Mouse (Mus musculus) heart, postnatal 4 days (tissue): ENCODE data around the gene Cenpe. TPM values are rescaled to one million over a fixed set of nuclear protein-coding genes. Genes with fewer than 3 reads are reported as not detected.

Source experiments
- DNase-seq: peaks from one replicate; pipeline ENCODE4 v3.0.0; 2021
- total RNA-seq, 2 experiments: library from RNA; stranded (reverse); gene quantifications; 2 replicates each; pipeline ENCODE4 v1.2.3; 2021

Gene Cenpe
- total RNA-seq, 2 experiments from 2014 or later: 20.4 to 22.6 TPM

DNA sequence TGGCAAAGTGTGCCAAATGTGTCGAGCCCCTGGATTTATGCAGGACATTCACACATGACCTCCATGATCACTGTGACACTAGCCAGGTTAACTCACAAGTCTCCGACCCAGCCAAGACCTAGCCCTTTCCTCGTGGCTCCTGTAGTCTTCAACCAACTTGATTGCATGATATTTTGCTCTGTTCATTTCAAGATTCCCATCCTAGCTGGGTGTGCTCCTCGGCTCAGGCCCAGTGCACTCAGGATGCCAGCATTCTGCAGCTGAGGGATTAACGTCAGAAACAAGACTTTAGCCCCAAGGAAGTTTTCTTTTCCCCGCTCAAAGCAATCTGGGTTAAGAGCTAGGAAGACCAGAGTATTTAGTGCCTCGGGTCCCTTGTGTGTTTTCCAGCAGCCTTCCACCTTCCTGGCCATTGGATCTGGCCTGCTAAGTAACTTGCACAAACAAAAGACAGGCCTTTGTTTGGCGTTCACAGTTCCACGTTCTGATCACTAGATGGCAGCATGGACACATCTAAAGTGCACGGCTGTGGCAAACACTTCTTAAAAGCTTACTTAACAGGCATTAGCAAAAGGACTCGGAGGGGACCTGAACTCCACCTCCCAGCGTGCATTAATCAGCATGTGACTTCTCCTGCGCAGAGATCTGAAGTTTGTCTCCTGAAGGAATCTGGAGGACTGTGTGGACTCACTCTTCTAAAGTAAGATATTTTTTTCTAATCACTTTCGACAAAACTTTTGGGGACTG lies 68.5 kb downstream of the Cenpe start, which contains the start of gene Bdh2:
TSS of gene Bdh2 (plus strand) at position 553 of the 747 bp plus-strand sequence.
- peak; percentile 86 for DNase-seq

DNA sequence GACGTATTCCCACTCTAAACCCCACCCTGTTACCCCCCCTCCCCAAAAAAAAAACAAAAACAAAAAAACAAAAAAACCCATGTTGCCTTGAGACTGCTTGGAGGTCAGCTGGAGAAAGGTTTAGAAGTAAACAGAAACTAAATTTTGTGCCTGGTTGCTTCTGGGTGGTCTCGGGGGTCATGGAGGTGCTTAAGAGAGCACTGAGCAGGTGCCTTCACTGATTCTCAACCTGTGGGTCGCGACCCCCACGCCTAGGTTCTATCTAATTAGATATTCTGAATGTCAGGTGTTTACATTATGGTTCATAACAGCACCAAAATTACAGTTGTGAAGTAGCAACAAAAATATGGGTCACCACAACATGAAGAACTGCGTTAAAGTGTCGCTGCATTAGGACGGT lies 69.4 kb downstream of the Cenpe start:
- no peak for DNase-seq

DNA sequence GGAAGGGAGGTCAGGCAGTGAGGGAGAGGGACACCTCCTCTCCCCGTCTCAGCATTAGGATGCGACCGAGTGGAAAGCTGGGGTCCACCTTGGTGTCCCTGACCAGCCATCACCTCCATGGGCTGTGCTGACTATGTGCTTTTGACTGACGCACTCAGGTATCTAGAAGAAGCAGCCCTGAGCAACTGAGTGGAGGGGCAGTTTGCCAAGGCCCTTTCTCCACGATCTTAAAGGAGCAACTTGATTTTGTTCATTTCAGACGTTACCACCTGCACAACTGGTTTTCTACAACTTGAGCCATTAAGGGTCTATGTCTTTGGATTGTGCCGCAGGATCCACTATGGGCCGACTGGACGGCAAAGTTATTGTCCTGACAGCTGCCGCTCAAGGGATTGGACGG lies 72.9 kb downstream of the Cenpe start:
- DNase-seq: no peak

DNA sequence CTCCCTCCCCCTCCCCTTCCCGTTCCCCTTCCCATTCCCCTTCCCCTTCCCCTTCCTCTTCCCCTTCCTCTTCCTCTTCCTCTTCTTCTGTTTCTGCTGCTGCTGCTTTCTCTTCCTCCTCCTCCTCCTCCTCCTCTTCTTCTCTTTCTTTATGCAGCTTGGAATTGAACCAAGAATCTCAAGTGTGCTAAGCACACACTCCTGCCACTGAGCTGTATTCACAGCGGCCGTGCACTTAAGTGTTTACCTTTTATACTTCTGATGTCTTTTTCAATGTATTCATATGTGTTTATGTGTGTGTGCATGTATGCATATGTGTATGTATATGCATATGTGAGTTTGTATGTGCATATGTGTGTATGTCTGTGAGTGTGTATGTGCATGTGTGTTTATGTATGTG lies 73.5 kb downstream of the Cenpe start:
- DNase-seq: no peak

DNA sequence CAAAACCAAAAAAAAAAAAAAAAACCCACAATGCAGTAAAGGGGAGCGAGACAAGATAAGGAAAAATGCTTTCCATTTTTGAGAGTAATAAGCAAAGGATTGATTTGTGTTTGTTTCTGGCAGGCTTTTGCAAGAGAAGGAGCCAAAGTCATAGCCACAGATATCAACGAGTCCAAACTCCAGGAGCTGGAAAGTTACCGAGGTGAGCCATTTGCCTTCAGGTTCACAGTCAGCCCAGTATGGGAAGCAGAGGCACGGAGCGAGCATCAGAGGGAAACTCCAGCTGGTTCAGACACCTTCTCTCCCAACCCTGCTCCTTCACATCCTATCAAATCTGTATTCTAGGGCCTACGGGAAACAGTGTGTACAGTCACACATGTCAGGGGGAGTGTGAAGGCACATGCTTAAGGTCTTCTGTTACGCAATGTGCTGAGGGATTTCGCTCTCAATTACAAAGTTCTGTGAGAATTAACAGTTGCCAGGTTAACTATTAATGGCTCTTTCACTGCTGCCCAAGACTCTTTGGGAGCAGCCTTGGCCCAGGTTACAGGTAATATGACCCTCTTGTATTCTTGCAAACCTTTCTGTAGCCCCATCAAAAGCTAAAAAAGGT lies 75.9 kb downstream of the Cenpe start:
- no peak for DNase-seq

DNA sequence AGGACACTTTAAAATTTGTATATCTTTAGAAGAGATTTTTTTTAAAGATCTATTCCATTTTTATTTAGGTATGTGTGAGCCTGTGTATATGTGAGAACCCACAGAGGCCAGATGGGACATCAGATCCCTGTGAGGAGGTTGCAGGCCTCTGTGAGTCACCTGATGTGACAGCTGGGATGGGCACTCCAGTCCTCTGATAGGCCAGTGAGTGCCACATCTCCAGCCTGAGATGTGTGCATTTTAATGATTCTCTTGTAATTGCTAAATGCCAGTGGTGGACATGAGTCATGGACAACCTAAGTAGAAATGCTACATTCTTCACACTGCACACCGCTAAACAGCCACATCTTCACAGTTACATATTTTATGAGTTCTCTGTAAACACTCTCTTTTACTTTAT lies 76.8 kb downstream of the Cenpe start:
- DNase-seq: no peak

DNA sequence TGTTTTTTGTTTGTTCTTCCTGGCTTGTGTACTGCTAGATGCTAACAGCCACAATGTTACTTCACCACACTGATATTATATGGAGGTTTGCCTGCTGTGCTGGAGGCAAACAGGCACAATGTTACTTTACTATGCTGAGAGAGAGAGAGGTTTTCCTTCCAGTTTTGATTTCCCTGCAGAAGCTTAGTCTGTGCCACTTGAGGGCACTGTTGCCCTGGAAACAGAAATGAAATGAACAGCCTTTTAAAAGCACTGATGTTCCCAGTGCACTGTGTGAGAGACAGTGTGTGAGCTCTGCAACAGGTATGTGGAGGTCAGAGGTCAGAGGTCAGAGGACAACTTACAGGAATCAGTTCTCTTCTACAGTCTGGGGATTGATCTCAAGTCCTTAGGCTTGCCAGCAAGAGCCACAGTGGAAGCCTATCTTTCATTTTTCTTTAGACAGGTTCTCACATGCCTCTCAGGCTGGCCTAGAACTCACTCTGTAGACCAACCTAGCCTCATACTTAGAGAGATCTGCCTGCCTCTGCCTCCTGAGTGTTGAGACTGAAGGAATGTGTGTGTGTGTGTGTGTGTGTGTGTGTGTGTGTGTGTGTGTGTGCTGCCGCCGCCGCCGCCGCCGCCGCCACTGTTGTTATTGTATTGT lies 78.0 kb downstream of the Cenpe start:
- peak; percentile 59 for DNase-seq

DNA sequence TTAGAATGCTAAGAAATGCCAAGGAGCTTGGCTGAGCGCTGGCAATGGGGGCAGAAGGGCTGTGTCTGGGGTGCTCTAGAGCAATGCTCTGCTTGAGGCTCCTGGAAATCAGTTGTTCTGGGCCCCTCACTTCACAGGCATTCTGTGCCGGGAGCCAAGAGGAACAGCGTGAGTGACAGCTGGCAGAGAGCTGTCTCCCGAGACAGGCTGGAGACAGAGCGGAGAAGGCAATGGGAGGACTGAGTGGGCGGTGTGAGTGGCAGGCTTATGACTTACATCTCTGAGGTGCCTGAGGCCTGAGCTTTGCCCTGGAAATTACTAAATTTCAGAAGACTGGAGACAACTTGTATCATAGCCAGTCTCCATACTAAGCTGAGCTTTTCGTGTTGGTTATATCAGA lies 81.4 kb downstream of the Cenpe start:
- DNase-seq: peak; percentile 25

DNA sequence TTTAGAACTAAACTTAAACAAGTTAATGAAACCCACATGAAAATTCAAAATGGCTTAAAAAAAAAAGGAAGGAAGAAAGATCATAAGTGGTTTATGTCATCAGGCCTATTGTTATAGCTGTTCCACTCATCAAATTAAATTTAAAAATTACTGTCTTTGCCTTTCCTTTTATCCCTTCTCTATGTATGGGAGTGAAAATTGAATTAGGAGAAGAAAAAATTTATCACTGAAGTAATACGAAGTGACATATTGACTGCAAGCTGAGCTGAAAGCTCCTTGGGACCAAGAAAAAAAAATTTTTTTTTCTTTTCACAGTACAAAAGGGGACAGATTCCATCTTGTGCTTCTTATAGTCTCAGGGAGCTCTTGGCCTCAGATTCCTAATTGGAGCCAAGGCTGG lies 83.2 kb downstream of the Cenpe start:
- DNase-seq: no peak

DNA sequence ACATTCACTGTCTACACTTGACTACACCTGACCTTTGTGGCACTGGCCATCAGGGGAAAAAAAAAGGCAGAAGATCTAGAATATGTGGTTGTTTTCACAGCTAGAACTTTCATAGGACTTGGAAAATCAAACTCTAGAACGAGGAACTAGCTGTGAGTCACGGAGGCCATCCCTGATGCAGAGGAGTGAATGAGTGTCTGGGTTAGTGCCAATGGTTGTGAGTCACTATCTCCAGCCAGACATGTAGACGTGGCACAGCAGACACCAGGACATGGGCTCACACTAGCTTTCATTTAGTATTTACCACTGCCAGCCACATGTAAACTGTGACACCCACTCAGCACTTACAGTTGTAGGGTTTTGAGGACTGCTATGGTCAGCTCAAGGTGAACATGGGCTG lies 86.2 kb downstream of the Cenpe start:
- DNase-seq: peak; percentile 19

DNA sequence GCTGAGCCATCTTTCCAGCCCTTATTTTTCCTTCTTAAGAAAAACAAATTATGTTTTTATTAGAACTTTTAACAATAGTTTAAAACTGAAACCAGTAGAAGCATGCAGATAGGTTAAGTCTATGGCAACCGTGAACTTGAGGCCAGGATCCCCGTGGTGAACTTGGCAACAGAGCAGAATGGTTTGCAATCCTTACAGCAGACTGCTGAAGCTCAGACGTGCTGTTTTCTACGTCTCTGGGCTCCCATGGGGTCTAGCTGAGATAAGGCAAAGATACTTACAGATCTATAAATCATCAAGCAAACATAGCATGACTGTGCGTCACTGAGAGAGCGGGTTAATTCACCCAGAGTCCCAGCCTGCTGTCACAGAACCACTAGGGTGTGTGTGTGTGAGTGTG lies 87.7 kb downstream of the Cenpe start:
- no peak for DNase-seq

DNA sequence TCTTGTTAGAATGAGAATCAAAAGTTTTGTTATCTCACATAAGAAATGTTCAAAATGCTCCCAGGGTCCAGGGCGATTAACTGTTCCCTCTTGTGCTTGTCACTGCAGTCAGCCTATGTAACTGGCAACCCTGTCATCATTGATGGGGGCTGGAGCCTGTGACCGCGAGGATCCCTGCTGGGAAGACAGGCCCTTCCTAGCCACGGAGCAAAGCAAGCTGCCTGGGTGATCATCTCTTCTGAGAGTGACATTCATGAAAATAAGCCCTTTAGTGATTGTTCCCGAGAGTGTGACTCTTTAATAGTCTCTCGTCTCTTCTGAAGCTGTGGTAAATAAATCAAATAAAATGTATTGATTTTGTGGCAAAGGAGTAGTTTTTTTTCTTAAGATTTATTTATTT lies 91.7 kb downstream of the Cenpe start:
- DNase-seq: no peak

DNA sequence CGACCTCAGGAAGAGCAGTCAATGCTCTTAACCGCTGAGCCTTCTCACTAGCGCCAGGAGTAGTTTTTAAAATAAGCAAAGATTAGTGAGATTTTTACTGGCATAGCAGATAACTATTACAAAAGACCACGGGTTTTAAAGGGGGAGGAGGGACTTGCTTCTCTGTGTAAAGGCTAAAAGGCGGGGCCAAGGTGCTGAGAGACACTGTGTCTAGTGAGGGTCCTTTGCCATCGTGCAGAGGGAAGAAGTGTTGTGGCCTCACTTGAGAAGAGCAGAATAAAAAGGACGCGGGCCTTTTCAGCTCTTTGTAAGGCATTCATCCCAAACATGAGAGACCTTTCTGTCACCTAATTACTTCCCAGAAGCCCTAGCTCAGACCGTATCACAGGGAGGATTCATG lies 92.2 kb downstream of the Cenpe start:
- no peak for DNase-seq

DNA sequence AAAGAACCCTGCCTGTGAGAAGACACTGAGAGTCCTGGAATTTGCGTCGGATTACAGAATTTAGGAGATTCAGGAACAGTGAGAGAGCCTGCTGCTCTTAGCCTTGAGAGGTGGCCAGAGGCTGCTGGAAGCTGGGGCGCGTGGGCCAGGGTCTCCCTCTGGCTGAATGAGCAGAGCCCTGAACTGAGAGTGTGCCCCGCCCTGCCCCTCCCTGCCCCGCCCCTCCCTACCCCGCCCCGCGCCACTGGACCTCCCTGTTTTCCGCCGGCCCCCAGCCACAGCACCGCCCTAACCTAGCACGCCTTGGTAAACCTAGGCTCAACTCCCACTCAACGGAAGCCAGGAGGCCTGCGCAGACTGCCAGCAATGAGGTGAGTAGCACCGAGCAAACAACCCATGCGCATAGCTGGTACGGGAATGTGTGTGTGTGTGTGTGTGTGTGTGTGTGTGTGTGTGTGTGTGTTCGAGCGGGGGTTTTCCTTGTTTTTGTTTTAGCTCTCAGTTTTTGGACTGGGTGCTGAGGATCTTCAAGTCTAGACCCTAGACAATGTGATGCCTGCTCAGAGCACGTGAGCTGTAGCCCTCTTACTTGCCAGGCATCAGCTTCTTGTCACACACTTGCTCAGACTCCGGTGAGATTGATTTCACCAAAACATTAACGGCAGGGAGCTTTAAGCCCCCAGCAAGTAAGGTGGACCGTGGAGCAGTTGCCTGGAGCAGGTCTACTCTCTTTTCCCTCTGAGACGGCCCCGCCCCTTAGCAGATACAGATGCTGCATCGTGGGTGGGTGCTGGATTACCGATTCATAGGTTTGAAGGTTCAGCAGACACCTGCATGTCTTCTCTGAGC lies 95.3 kb downstream of the Cenpe start, which contains the start of gene Slc9b2:
TSS of gene Slc9b2 (plus strand) at position 290 of the 849 bp plus-strand sequence.
- peak; percentile 32 for DNase-seq

DNA sequence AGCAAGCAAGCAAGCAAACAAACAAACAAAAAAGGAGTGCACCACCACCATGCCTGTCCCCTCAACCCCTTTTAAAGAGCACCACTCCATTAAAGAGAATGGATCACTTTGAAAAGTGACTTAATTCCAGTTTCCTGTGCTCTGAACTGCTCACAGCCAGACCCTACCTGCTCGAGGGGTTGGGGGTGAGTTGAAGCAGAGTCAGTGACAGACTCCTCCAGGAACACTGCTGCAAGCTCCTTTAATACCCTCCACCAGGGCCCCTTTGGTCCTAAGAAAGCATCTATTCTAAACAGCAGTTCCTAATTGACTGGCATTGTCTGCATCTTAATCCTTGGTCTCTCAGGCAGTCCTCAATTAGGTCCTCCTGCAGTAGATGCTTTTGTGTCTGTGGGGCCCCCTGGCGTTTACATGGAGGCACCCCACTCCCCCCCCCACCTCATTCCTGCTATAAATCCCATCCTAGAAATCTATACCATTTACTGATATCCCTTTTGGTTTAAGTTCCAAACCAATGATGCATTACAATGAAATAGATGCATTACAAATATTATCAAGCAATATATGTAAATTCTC lies 100.7 kb downstream of the Cenpe start:
- no peak for DNase-seq

DNA sequence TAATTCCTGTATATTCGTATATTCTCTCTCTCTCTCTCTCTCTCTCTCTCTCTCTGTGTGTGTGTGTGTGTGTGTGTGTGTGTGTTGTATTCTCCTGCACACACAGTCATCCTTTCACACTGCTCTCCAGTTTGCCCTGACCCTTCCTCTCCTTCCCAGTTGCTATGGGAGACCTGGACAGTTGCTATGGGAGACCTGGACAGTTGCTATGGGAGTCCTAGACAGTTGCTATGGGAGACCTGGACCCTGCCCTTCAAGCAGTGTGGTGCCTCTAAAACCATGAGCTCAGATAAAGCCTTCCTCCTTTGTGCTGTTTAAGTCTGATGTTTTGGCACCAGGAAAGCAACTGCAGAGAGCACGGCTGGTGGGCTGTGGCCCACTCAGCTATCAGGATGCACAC lies 101.4 kb downstream of the Cenpe start:
- no peak for DNase-seq

DNA sequence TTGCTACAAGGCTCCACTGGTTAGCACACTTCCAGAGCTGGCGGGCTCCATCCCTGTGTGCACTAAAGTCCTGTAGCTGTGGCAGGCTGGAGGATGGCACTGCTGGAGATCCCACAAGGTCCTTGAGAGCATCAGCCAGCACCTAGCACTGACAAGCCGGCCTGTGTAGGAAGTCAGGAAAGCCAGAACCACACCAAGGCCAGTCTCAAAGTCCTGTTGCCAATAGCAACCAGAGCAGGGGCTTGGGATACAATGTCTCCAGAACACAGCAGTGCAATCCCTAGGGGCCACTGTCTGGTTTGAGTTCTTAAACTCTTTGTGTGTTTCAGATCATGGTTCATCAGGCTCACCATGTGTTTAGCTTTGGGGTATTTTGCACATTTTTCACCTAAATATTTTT lies 102.5 kb downstream of the Cenpe start:
- DNase-seq: no peak

DNA sequence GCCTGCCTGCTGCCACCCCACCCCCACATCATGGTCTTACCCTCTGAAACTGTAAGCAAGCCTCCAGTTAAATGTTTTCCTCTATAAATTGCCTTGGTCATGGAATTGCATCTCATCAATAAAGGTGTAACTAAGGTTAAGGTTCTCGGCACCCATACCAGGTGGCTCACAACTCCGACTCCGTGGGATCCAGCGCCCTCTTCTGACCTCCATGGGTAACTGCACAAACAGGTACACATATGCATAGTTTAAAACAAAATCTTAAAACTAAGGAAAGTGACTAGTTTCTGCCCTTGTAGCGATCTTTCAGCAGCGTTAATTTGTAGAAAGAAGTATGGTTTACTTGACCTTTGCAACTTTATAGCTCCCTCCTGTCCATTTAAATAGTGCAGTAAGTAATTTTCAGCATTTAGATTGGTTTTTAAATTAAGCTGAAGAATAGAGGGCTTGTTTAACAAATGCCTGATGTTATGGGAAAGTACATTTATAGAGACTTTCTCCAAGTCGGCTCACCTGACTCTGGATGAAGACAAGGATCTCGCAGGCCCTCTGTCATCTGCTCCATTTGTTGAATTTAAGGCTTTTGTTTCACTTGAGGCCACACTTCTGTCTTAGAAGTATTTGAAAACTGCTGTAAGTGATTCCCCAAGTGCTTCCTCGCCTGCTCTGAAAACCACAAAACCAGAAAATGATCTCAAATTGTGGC lies 103.5 kb downstream of the Cenpe start:
- no peak for DNase-seq

DNA sequence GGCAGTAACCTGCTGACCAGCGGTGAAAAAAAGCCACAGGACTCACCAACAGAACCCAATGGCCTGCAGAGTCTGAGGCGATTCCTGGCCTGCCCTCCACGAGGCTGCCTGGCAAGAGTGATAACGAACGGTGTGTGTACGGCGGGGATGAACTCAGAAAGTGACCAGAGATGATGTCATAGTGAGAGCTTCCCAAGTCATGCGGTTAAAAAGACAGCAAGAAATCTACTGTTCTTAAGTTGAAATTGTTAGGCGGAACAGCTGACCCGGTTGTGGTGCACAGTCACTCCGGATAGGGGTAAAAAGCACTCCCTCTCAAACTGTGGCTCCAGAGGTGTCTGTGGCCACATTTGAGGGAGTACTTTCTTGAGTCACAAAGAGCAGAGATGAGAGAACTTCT lies 106.0 kb downstream of the Cenpe start:
- no peak for DNase-seq
